Mouse (Mus musculus): ENCODE measurements at regions not wholly inside any gene's neighbourhood (a gene's known extent, or its start where the extent isn't known, plus 50 kb on each side); places are given as distances from the start of the nearest gene placed in this dataset.

- DNase-seq (ENCODE audit: low spot score): no peak
Measured at GRCm38 (mm10) chr1:194334752-194335719, 283.0 kb upstream of the Plxna2 start.

GRCm38 (mm10) chr1:194332639-194333038, 285.4 kb upstream of the Plxna2 start:
- no peak for DNase-seq (ENCODE audit: low spot score)

GRCm38 (mm10) chr1:194330471-194330870, 287.5 kb upstream of the Plxna2 start:
- DNase-seq (ENCODE audit: low spot score): no peak

GRCm38 (mm10) chr1:194320320-194321036, 297.5 kb upstream of the Plxna2 start:
- no peak for DNase-seq (ENCODE audit: low spot score)

GRCm38 (mm10) chr1:194318351-194318750, 299.7 kb upstream of the Plxna2 start:
- no peak for DNase-seq (ENCODE audit: low spot score)

- DNase-seq (ENCODE audit: low spot score): no peak
Measured at GRCm38 (mm10) chr1:194315593-194315992, 302.4 kb upstream of the Plxna2 start.

- DNase-seq (ENCODE audit: low spot score): no peak
Measured at GRCm38 (mm10) chr1:194310373-194310772, 307.6 kb upstream of the Plxna2 start.

GRCm38 (mm10) chr1:194308648-194309047, 309.4 kb upstream of the Plxna2 start:
- no peak for DNase-seq (ENCODE audit: low spot score)

GRCm38 (mm10) chr1:194303951-194304350, 314.1 kb upstream of the Plxna2 start:
- no peak for DNase-seq (ENCODE audit: low spot score)

- no peak for DNase-seq (ENCODE audit: low spot score)
Measured at GRCm38 (mm10) chr1:194302775-194303174, 315.2 kb upstream of the Plxna2 start.

- DNase-seq (ENCODE audit: low spot score): no peak
Measured at GRCm38 (mm10) chr1:194281941-194282340, 336.1 kb upstream of the Plxna2 start.

GRCm38 (mm10) chr1:194268028-194268427, 350.0 kb upstream of the Plxna2 start:
- no peak for DNase-seq (ENCODE audit: low spot score)

GRCm38 (mm10) chr1:194262374-194262773, 355.6 kb upstream of the Plxna2 start:
- no peak for DNase-seq (ENCODE audit: low spot score)

- no peak for DNase-seq (ENCODE audit: low spot score)
Measured at GRCm38 (mm10) chr1:194259957-194260356, 358.1 kb upstream of the Plxna2 start.

GRCm38 (mm10) chr1:194244776-194245366, 373.1 kb upstream of the Plxna2 start:
- DNase-seq (ENCODE audit: low spot score): no peak

GRCm38 (mm10) chr1:194241111-194241510, 376.9 kb upstream of the Plxna2 start:
- DNase-seq (ENCODE audit: low spot score): no peak

GRCm38 (mm10) chr1:194231206-194231605, 386.8 kb upstream of the Plxna2 start:
- DNase-seq (ENCODE audit: low spot score): no peak

- DNase-seq (ENCODE audit: low spot score): no peak
Measured at GRCm38 (mm10) chr1:194226550-194227160, 391.4 kb upstream of the Plxna2 start.

GRCm38 (mm10) chr1:194225786-194226185, 392.2 kb upstream of the Plxna2 start:
- DNase-seq (ENCODE audit: low spot score): no peak

- DNase-seq (ENCODE audit: low spot score): no peak
Measured at GRCm38 (mm10) chr1:194224046-194224445, 394.0 kb upstream of the Plxna2 start.

- no peak for DNase-seq (ENCODE audit: low spot score)
Measured at GRCm38 (mm10) chr1:194223610-194224009, 394.4 kb upstream of the Plxna2 start.

GRCm38 (mm10) chr1:194223015-194223414, 395.0 kb upstream of the Plxna2 start:
- peak; percentile 30 for DNase-seq (ENCODE audit: low spot score)
